Mouse (Mus musculus): ENCODE data around the gene Rdh11. TPM values are rescaled to one million over a fixed set of nuclear protein-coding genes. Genes with fewer than 3 reads are reported as not detected.
"Not testable (repeated sequence)": the region's sequence is repeated elsewhere in the genome, so short reads cannot be mapped to it uniquely, and the experiment has no call there.

Gene Rdh11
- total RNA-seq (2021) = 10 to 100 TPM; 20.7 to 23.4 TPM

- intact Hi-C loops (cut with DNase I) = no loop called here
- DNase-seq (ENCODE audit: low spot score in 2 of 2) = no peak
Observed at GRCm38 (mm10) chr12:79192193-79192592, at the start of gene Rdh11. Rdh11 (minus strand) TSS chr12:79192293.

- intact Hi-C loops (cut with DNase I) = no loop called here
- no peak for DNase-seq (ENCODE audit: low spot score in 2 of 2)
Observed at GRCm38 (mm10) chr12:79235485-79236080, 43.5 kb upstream of the Rdh11 start.

GRCm38 (mm10) chr12:79217511-79217910 is 25.4 kb upstream of the Rdh11 start:
- intact Hi-C loops (cut with DNase I) = no loop called here
- DNase-seq (ENCODE audit: low spot score in 2 of 2) = no peak

GRCm38 (mm10) chr12:79211447-79211846 is 19.4 kb upstream of the Rdh11 start:
- intact Hi-C loops (cut with DNase I) = no loop called here
- no peak for DNase-seq (ENCODE audit: low spot score in 2 of 2)

- intact Hi-C loops (cut with DNase I) = no loop called here
- peak; percentile 27 to 40 for DNase-seq (ENCODE audit: low spot score in 2 of 2)
Observed at GRCm38 (mm10) chr12:79208703-79209464, 16.8 kb upstream of the Rdh11 start, which contains the start of gene Rdh12. Rdh12 (plus strand) TSS chr12:79208914.

GRCm38 (mm10) chr12:79201882-79202281 is 9.8 kb upstream of the Rdh11 start:
- DNase-seq (ENCODE audit: low spot score in 2 of 2) = no peak
- intact Hi-C loops (cut with DNase I) = no loop called here

GRCm38 (mm10) chr12:79197105-79197504 is 5.0 kb upstream of the Rdh11 start:
- intact Hi-C loops (cut with DNase I) = no loop called here
- no peak for DNase-seq (ENCODE audit: low spot score in 2 of 2)

- intact Hi-C loops (cut with DNase I) = no loop called here
- DNase-seq (ENCODE audit: low spot score in 2 of 2) = peak; percentile 33 to 65
Observed at GRCm38 (mm10) chr12:79193441-79193840, 1.3 kb upstream of the Rdh11 start.

GRCm38 (mm10) chr12:79191701-79192100 is 392 bp downstream of the Rdh11 start:
- intact Hi-C loops (cut with DNase I) = loop anchor here (2.0 kb wide), 1 partner anchor 69 kb away; no protein-coding TSS in a partner anchor
- DNase-seq (ENCODE audit: low spot score in 2 of 2) = peak; percentile 72 to 76

GRCm38 (mm10) chr12:79190931-79191673 is 991 bp downstream of the Rdh11 start:
- intact Hi-C loops (cut with DNase I) = loop anchor here (2.0 kb wide), 1 partner anchor 70 kb away; no protein-coding TSS in a partner anchor
- DNase-seq (ENCODE audit: low spot score in 2 of 2) = peak; percentile 48 to 55

- intact Hi-C loops (cut with DNase I); DNase-seq (ENCODE audit: low spot score in 2 of 2): not testable (repeated sequence)
Observed at GRCm38 (mm10) chr12:79185160-79185559, 6.9 kb downstream of the Rdh11 start.

GRCm38 (mm10) chr12:79175998-79176397 is 16.1 kb downstream of the Rdh11 start:
- DNase-seq (ENCODE audit: low spot score in 2 of 2) = no peak
- intact Hi-C loops (cut with DNase I) = no loop called here

GRCm38 (mm10) chr12:79173721-79174120 is 18.4 kb downstream of the Rdh11 start:
- no peak for DNase-seq (ENCODE audit: low spot score in 2 of 2)
- intact Hi-C loops (cut with DNase I) = loop anchor here (5.0 kb wide), 1 partner anchor 946 kb away; the partner anchor contains the start of gene Gphn

GRCm38 (mm10) chr12:79172019-79172941 is 19.8 kb downstream of the Rdh11 start, which contains the start of gene Vti1b:
Vti1b (minus strand) TSS chr12:79172667.
- peak; percentile 94 to 96 for DNase-seq (ENCODE audit: low spot score in 2 of 2)
- intact Hi-C loops (cut with DNase I) = loop anchor here (5.0 kb wide), 1 partner anchor 945 kb away; the partner anchor contains the start of gene Gphn

GRCm38 (mm10) chr12:79171269-79171995 is 20.7 kb downstream of the Rdh11 start:
- intact Hi-C loops (cut with DNase I) = loop anchor here (5.0 kb wide), 1 partner anchor 944 kb away; the partner anchor contains the start of gene Gphn
- peak in 1 of 2 experiments; percentile 8 for DNase-seq (ENCODE audit: low spot score in 2 of 2)

- no peak for DNase-seq (ENCODE audit: low spot score in 2 of 2)
- intact Hi-C loops (cut with DNase I) = loop anchor here (5.0 kb wide), 1 partner anchor 943 kb away; the partner anchor contains the start of gene Gphn
Observed at GRCm38 (mm10) chr12:79170421-79170820, 21.7 kb downstream of the Rdh11 start.

- intact Hi-C loops (cut with DNase I) = no loop called here
- no peak for DNase-seq (ENCODE audit: low spot score in 2 of 2)
Observed at GRCm38 (mm10) chr12:79169173-79169572, 22.9 kb downstream of the Rdh11 start.

- intact Hi-C loops (cut with DNase I) = no loop called here
- no peak for DNase-seq (ENCODE audit: low spot score in 2 of 2)
Observed at GRCm38 (mm10) chr12:79162876-79163275, 29.2 kb downstream of the Rdh11 start.
